Mouse (Mus musculus) right cerebral cortex, postnatal 10 days (tissue): Measurements from ENCODE around the gene H2-Q7.
"Not testable (repeated sequence)": the region's sequence is repeated elsewhere in the genome, so short reads cannot be mapped to it uniquely, and the experiment has no call there.

ENCODE experiments used
- DNase-seq, 2 experiments: peaks; one replicate each; pipeline ENCODE4 v3.0.0; 2021; ENCODE audit warnings: low spot score in 2 of 2

Gene H2-Q7

DNA sequence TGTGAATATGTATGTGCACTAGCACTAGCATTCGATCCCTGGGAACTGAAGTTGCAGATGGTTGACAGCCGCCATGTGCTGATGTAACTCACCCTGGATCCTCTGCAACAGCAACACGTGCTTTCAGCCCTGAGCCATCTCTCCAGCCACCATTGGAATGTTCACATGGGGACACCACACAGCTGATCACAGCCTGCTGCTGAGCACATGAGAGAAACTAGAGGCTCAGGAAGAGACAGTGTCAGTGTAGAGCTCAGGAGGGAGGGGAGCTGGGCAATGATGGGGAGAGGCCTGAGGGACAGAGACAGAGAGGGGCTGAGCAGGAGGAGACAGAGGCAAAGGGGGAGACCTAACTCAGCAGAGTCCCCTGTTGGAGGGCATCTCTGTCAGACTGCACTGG, 3.4 kb upstream of the H2-Q7 start:
- DNase-seq = not testable (repeated sequence)

DNA sequence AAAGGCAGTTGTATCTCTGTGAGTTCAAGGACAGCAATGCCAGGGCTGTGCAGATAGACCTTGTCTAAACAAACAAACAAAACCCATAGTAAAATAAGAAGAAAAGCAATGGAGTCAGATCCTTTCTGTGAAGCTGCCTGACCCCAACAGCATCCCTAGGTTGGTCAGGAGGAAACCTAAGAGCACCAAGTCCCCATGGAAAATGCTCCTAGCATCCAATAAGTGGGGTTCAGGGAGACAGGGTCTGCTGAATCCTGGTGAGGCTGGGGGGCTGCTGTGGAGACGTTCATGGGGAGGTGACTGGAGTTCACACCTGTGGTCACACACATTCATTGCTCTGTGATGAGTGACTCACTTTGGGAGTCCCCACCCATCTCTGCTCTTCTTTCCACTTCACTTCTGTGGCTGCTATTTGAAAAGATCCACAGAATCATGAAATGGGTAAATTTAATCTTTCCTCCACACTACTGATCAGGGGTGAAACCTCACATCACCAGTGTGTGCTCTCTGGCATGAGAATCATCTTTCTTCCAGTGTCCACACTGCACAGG, 1.5 kb upstream of the H2-Q7 start:
- DNase-seq = not testable (repeated sequence)

DNA sequence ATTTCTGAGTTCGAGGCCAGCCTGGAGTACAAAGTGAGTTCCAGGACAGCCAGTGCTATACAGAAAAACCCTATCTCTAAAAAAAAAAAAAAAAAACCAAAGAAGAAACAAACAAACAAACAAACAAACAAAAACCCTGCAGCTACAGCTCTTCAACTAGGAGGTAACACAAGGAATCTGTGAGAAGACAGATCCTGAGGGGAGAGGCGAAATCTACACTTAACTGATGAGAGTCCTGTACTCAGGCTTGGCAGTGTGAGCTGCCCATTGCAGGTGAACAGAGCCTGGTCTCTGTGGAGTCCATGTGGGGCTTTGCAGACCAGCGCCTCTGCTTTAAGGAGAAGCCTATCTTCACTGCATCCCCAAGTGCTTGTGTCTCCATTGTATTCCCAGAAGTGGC, 560 bp upstream of the H2-Q7 start:
- not testable (repeated sequence) for DNase-seq

DNA sequence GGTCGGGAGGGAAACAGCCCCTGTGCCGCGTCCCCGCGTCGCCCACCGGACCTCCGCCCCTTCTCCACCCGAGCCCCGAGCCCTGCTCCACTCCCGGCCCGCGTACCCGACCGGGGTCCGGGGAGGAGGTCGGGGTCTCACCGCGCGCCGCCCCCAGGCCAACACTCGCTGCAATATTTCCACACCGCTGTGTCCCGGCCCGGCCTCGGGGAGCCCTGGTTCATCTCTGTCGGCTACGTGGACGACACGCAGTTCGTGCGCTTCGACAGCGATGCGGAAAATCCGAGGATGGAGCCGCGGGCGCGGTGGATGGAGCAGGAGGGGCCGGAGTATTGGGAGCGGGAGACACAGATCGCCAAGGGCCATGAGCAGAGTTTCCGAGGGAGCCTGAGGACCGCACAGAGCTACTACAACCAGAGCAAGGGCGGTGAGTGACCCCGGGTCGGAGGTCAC, 366 bp downstream of the H2-Q7 start:
- DNase-seq = not testable (repeated sequence)

DNA sequence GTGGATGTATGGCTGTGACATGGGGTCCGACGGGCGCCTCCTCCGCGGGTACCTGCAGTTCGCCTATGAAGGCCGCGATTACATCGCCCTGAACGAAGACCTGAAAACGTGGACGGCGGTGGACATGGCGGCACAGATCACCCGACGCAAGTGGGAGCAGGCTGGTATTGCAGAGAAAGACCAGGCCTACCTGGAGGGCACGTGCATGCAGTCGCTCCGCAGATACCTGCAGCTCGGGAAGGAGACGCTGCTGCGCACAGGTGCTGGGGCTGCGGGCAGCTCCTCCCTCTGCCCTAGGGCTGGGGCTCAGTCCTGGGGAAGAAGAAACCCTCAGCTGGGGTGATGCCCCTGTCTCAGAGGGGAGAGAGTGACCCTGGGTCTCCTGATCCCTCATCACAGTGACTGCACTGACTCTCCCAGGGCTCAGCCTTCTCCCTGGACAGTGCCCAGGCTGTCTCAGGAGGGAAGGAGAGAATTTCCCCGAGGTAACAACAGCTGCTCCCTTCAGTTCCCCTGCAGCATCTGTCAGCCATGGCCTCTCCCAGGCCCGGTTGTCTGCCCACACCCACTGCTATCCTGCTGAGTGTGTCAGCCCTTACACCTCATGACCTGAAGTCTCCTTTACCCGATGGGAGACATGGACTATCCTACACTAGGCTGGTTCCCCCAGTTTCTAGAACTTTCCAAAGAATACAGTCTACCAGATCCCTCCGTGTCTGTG, 1.1 kb downstream of the H2-Q7 start:
- DNase-seq = not testable (repeated sequence)

DNA sequence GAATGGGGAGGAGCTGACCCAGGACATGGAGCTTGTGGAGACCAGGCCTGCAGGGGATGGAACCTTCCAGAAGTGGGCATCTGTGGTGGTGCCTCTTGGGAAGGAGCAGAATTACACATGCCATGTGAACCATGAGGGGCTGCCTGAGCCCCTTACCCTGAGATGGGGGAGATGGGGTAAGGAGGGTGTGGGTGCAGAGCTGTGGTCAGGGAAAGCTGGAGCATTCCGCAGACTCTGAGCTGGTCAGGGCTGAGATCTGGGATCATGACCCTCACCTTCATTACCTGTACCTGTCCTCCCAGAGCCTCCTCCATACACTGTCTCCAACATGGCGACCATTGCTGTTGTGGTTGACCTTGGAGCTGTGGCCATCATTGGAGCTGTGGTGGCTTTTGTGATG, 3.4 kb downstream of the H2-Q7 start:
- DNase-seq = not testable (repeated sequence)

DNA sequence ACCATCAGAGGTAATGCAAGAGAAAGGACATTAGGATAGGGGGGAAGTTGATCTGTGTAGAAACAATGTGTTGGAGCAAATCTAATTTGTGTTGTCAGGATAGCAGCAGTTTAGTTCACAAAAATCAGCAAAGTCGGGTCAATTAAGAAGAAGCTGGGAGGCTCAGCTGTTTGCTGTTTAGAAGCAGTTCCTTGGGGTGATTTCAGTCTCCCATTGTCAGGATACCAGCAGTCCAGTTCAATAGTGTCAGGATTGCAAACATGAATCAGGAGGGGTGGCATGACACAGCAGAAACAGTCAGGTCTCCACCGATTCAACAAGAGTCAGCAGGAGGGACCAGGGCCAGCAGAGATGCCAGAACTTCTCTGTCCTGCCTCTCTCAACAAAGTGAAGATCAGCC, 5.6 kb downstream of the H2-Q7 start:
- not testable (repeated sequence) for DNase-seq

DNA sequence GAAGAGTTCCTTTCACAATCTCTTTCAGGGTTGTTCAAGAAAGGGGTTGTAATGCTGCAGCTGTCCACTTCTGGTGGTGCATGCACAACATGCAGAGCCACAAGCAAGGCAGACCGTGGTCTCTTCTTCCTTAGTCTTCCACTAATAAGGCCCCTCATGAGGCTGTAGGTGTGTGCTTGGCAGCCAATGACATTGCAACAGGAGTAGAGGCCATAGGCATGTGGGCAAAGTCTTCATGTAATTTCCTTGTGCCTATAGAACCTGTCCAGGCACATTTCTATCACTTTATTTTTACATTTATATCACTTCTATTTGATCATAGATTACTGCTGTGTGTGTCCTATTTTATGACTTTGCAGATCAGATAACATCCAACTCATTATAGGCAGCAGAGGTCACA, 19.3 kb downstream of the H2-Q7 start:
- DNase-seq = not testable (repeated sequence)

DNA sequence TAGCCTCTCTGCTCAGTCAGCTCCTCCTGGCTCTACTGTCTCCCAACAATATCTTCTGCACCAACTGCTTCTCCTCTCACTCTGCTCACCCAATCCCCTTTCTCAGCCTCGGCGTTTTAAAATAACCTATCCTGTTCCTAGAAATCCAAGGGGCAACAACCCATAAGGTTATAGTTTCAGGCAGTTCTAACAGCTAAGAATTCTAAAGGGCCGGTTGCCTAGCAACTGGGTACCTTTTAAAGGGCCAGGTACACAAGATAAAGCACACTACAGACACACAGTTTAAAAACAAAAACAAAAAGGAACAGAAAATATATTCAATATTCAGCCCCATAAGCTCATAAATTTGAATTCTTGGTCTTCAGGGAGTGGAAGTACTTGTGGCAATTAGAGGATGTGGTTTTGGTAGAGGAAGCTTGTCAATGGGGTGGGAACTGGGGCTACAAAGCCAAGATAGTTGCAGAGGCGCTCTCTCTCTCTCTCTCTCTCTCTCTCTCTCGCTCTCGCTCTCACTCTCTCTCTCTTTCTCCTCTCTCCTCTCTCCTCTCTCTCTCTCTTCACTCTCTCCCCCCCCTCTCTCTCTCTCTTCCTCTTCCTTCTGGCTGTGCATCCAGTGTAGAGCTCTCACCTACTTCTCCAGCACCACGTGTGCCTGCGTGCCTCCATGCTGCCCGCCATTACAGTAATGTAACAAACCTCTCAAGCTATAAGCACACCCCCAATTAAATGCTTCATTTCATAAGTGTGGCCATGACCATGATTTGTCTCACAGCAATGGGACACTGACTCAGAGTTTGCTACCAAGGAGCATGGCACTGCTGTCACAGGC, 21.8 kb downstream of the H2-Q7 start:
- DNase-seq = not testable (repeated sequence)

DNA sequence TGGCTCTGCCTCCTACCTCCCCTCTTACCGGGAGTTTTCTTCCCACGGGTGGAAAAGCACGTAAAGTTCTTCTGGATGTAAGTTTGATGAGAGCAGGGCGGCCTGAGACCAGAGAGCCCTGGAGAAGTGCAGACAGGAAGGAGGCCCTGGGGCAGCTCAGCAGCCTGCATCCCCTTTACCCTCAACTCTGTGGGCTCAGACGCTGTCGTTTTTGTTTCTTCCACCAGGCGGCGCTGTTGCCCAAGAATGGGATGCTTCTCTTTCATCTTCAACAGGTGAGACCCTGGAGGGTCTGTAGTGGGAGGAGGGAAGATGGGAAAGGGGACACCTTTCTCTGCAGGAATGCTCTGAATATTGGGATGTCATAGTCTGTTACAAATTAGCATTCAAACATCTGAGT, 26.7 kb downstream of the H2-Q7 start:
- not testable (repeated sequence) for DNase-seq

DNA sequence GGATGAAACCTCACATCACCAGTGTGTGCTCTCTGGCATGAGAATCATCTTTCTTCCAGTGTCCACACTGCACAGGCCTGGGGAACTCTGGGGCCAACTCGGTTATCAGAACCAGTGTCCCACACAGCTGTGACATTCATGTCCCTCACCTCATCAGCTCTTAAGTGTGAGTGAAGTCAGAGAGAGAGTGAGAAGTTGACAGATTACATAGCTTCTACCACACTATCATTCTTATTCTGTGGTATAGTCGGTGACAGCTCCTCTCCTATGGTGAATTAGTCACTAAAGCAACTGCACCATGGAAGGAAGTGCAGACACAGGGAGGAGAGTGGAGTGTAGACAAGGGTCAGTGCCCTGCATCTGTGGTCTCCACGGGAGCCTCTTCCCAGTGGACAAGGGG, 30.0 kb downstream of the H2-Q7 start:
- DNase-seq = not testable (repeated sequence)

DNA sequence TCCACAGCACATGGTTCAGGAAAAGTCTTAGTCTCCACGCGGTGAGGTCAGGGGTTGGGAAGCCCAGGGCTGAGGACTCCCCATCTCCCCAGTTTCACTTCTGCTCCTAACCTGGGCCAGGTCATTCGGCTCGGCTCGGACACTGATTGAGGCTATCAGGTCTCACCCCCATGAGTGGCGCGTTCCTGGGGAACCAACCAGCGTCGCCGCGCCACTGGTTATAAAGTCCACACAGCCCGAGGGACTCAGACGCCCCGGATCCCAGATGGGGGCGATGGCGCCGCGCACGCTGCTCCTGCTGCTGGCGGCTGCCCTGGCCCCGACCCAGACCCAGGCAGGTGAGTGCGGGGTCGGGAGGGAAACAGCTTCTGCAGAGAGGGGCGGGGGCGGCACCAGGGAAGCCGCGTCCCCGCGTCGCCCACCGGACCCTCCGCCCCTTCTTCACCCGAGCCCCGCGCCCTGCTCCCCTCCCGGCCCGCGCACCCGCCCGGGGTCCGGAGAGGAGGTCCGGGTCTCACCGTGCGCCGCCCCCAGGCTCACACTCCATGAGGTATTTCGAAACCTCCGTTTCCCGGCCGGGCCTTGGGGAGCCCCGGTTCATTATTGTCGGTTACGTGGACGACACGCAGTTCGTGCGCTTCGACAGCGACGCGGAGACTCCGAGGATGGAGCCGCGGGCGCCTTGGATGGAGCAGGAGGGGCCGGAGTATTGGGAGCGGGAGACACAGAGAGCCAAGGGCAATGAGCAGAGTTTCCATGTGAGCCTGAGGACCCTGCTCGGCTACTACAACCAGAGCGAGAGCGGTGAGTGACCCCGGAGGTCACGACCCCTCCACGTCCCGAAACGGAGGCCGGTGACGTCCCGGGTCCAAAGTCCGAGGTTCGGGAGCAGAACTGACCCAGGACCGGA, 31.1 kb downstream of the H2-Q7 start, which contains the start of gene H2-Q10:
Gene H2-Q10 (plus strand): TSS at position 248 of the 910 bp plus-strand sequence.
- peak in 1 of 2 experiments; percentile 22 for DNase-seq

DNA sequence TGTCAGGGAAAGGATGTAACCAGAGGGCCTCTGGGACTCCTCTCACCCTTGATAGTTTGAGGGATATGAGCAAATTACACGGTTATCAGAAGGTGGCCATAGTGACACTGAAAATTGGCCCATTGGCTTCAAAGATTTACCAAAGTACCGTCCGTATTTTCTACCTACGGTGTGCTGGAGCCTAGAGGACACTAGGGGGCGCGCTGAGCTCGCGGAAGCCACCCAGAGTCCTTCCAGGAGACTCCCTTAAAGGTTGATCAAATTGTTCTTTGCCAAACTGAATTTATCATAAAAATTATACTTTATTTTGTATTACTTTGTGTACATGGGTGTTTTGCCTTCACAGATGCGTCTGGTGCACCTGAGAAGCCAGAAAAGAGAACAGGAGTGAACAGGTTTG, 45.1 kb downstream of the H2-Q7 start:
- peak; percentile 37 to 69 for DNase-seq

DNA sequence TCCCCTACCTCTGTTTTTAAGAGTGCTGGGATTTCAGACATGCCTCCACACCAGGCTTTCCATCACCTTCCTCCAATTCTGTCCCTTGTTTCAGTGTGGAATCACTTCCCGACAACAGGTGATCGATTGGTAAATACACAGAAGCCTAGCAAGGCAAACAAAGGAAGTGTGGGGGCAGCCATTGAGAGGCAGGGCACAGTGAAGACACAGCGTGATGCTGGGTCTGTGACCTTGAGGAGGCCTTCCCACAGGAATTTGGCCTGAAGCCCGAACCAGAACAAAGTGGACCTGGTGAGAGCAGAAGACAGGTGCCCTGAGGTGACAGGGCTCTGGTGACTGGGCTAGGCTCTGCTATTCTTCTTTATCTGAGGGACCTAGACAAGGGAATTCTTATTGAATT, 46.7 kb downstream of the H2-Q7 start:
- DNase-seq = no peak

DNA sequence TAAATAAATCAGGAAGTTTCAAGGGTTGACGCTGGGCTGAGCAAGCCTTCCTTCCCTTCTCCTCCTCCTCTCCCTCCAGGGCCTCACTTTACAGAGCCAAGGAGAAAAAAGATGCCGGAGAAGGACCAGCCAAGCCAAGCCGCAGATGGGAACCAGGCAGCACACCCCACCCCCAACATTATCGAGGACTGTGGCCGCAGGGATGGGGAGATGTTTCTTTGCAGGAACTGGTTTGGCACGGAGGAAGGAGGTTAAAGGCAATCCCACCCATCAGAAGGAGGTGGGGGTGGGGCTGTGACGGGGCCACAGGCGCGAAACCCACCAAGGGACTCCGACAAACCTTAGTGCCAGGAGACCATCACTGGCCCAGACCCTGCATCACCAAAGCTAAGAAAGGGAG, 47.8 kb downstream of the H2-Q7 start:
- no peak for DNase-seq

DNA sequence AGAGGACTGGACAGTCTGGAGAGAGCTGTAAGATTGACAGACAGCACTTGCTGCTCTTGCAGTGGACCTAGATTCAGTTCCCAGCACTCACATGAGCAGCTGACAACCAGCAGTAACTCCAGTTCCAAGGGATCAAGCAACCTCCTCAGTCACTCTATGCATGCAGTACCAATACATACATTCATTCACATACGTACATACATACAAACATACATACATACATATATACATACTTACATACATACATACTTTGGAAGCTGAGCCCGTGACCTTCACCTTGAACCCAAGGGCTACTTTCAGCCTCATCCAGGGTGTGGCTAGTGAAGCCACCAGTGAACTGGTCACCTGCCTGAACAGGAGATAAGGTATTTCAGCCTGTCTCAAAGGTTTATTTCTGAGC, 49.1 kb downstream of the H2-Q7 start:
- DNase-seq = no peak

DNA sequence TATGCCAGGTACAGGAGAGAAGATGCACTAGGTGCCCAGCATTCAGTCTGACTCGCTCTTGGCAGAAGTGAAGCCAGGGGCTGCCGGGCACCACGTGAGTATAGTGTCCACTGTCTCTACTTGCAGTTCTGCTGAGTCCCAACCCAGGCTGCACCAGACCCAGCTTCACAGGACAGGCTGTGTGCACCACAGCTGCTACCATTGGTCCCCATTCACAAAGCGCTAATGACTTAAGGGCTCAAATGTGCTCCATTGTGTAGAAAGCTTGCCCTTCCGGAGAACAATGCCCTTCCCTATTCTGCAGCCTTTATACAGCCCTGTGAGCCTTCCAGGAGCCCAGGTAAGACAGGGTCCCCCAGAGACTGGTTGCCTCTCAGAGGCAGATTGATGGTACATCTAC, 51.4 kb downstream of the H2-Q7 start:
- no peak for DNase-seq
